Mouse (Mus musculus): ENCODE data around the gene Mboat2. TPM values are rescaled to one million over a fixed set of nuclear protein-coding genes. Genes with fewer than 3 reads are reported as not detected.

Mboat2 gene
- total and polyA plus RNA-seq, 3 experiments = 0.39 to 4.0 (median 0.76) TPM

DNA sequence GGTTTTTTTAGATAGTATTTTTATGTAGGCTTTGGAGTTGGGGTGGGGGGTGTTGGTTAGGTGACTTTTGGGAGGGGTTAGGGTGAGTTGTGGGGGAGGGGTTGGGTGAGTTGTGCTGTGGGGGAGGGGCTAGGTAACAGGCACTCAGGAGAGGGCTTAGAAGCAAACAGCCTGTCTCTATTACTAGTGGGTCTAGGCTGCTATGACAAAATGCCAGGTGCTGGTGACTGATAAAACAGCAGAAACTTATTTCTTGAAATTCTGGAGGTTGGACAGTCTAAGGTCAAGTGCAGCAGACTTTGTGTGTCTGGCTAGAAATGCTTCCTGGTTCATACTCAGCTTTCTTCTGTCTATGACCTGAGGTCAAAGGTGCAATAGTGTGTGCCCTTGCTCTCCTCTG is 56.1 kb downstream of the Mboat2 start:
- Histone ChIP-seq H3K27me3 (replicated peaks) (no peaks in the 10 kb centered on the region), H3K4me2 (ENCODE audit: insufficient read depth, low read depth, poor library complexity, severe bottlenecking) (no peak overlapping the region), H3K4me3 (replicated peaks in 1 of 3; ENCODE audit: low read depth in 2 of 3, low read length in 2 of 3, poor library complexity in 1 of 3) (no peak overlapping the region), H3K9ac (ENCODE audit: insufficient read depth, low read depth) (no peak overlapping the region), H3K36me3 (replicated peaks in 1 of 2; ENCODE audit: control insufficient read depth in 1 of 2, insufficient read depth in 1 of 2, low read length in 1 of 2) (no peaks in the 10 kb centered on the region), H3K4me1 (ENCODE audit: control insufficient read depth in 1 of 2, insufficient read depth in 2 of 2) (peaks cover 0 to 15% of the 10 kb centered on the region in 2 experiments; a peak in 2 of 4 replicates), H3K27ac (ENCODE audit: insufficient read depth, low read depth) (no peak overlapping the region), H3K9me3 (replicated peaks; ENCODE audit: low read length) (no peaks in the 10 kb centered on the region), H3K79me2 (replicated peaks; ENCODE audit: control insufficient read depth, extremely low read depth, insufficient read depth, poor library complexity, severe bottlenecking) (no peaks in the 10 kb centered on the region)
- TF ChIP-seq EP300 (IDR thresholded peaks at IDR 0.05; ENCODE audit: low read length) = no peak
- no peak for TF ChIP-seq POLR2A (IDR thresholded peaks at IDR 0.05; ENCODE audit: low read depth, low read length)
- no peak for TF ChIP-seq UBTF (IDR thresholded peaks at IDR 0.05; ENCODE audit: low read depth, low read length)
- no peak for TF ChIP-seq SIN3A (IDR thresholded peaks at IDR 0.05; ENCODE audit: low read length)
- TF ChIP-seq HCFC1 (IDR thresholded peaks at IDR 0.05; ENCODE audit: low read depth, low read length) = no peak
- TF ChIP-seq ETS1 (conservative IDR thresholded peaks at IDR 0.05; ENCODE audit: low read depth, low read length) = no peak
- no peak for TF ChIP-seq MYC (IDR thresholded peaks at IDR 0.05; ENCODE audit: low read depth, low read length)
- TF ChIP-seq SMC3 (IDR thresholded peaks at IDR 0.05; ENCODE audit: low read depth, low read length) = no peak
- no peak for TF ChIP-seq USF2 (conservative IDR thresholded peaks at IDR 0.05; ENCODE audit: low read depth, low read length)
- no peak for TF ChIP-seq JUND (conservative IDR thresholded peaks at IDR 0.05; ENCODE audit: low read depth, low read length)
- no peak for TF ChIP-seq KAT2A (IDR thresholded peaks at IDR 0.05; ENCODE audit: insufficient replicate concordance, low read length)
- in situ Hi-C loops (cut with MboI; ENCODE audit: low pct_ligation_motif_present, low pct_unique_long_range_greater_than_20kb, low sequenced_read_pairs) = no loop called here
- DNase-seq (ENCODE audit: extremely low read depth) = no peak
- dilution Hi-C loops (cut with MboI; ENCODE audit: extremely low pct_ligation_motif_present, extremely low pct_unique_long_range_greater_than_20kb, low sequenced_read_pairs) = no loop called here

DNA sequence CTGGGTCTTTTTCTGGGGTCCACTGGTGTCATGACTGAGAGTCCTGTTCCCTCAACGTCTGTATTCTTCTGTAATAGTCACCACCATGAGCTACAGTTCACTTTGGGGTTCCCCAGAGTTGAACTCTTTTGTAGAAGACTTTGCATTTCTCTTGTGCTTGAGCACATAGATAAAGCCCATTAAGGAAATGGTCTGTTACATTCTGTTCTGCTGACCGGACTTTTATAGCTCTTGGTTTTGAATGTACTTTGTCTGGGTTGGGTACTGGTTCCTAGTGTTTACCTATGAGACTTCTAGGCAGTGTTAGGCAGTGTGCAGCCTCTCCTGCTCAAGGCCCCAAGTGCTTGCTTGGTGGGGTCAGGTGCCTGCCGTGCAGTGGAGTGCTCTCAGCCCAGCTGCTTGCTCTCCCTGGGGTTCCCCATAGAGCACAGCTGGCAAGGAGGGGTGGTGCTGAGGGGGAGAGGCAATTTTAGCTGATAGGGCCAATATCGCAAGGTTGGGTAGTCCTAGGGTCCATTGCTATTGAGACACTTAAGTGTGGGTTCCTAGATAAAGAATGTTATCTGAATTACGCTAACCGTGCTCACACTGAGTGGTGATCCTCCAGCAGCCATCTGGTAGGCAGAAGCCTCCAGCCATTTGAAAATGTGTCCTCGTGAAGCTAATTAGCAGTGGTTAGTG is 58.8 kb downstream of the Mboat2 start:
- Histone ChIP-seq H3K9me3 (replicated peaks; ENCODE audit: low read length) (no peaks in the 10 kb centered on the region), H3K4me3 (replicated peaks in 1 of 3; ENCODE audit: low read depth in 2 of 3, low read length in 2 of 3, poor library complexity in 1 of 3) (no peak overlapping the region)
- dilution Hi-C loops (cut with MboI; ENCODE audit: extremely low pct_ligation_motif_present, extremely low pct_unique_long_range_greater_than_20kb, low sequenced_read_pairs) = no loop called here

More for the DNA sequence above, 58.8 kb downstream of the Mboat2 start:
- in situ Hi-C loops (cut with MboI; ENCODE audit: low pct_ligation_motif_present, low pct_unique_long_range_greater_than_20kb, low sequenced_read_pairs) = no loop called here
- Histone ChIP-seq H3K9ac (ENCODE audit: insufficient read depth, low read depth) (no peak overlapping the region), H3K4me1 (ENCODE audit: control insufficient read depth in 1 of 2, insufficient read depth in 2 of 2) (peaks cover 0 to 15% of the 10 kb centered on the region in 2 experiments; a peak in 2 of 4 replicates), H3K4me2 (ENCODE audit: insufficient read depth, low read depth, poor library complexity, severe bottlenecking) (no peak overlapping the region), H3K27ac (ENCODE audit: insufficient read depth, low read depth) (no peak overlapping the region), H3K79me2 (replicated peaks; ENCODE audit: control insufficient read depth, extremely low read depth, insufficient read depth, poor library complexity, severe bottlenecking) (no peaks in the 10 kb centered on the region), H3K36me3 (replicated peaks in 1 of 2; ENCODE audit: control insufficient read depth in 1 of 2, insufficient read depth in 1 of 2, low read length in 1 of 2) (no peaks in the 10 kb centered on the region), H3K27me3 (replicated peaks) (no peaks in the 10 kb centered on the region)
- no peak for DNase-seq (ENCODE audit: extremely low read depth)
- TF ChIP-seq E2F4 (IDR thresholded peaks at IDR 0.05; ENCODE audit: insufficient replicate concordance, low read depth, low read length) (no peak), USF2 (conservative IDR thresholded peaks at IDR 0.05; ENCODE audit: low read depth, low read length) (no peak), HCFC1 (IDR thresholded peaks at IDR 0.05; ENCODE audit: low read depth, low read length) (no peak), ZMIZ1 (IDR thresholded peaks at IDR 0.05; ENCODE audit: low read depth, low read length) (no peak), POLR2AphosphoS2 (IDR thresholded peaks at IDR 0.05; ENCODE audit: low read depth, low read length) (no peak), SIN3A (IDR thresholded peaks at IDR 0.05; ENCODE audit: low read length) (no peak), RAD21 (IDR thresholded peaks at IDR 0.05; ENCODE audit: low read depth, low read length) (no peak), MAX (IDR thresholded peaks at IDR 0.05; ENCODE audit: low read length) (no peak), MEF2A (IDR thresholded peaks at IDR 0.05; ENCODE audit: borderline replicate concordance, low read depth, low read length) (no peak), MAFK (IDR thresholded peaks at IDR 0.05; ENCODE audit: insufficient replicate concordance, low read length) (no peak), SMC3 (IDR thresholded peaks at IDR 0.05; ENCODE audit: low read depth, low read length) (no peak), UBTF (IDR thresholded peaks at IDR 0.05; ENCODE audit: low read depth, low read length) (no peak), NRF1 (IDR thresholded peaks at IDR 0.05; ENCODE audit: low read depth, low read length) (no peak), MYC (IDR thresholded peaks at IDR 0.05; ENCODE audit: low read depth, low read length) (no peak)

All from CH12.LX (cell line).